Mouse (Mus musculus) c-Kit-positive CD71-positive TER-119-positive erythroid progenitor cells, embryonic 14.5 days (primary cell): ENCODE measurements around the gene Rab3a.
A peak's percentile ranks its signal among the peaks of the same experiment; 100 is the strongest.

Source experiments
- DNase-seq: peaks from one replicate; pipeline ENCODE4 v3.0.0-alpha.2; 2013; ENCODE audit warnings: low spot score

Gene Rab3a

GRCm38 (mm10) chr8:70758616-70759561 is 4.4 kb downstream of the Rab3a start:
- no peak for DNase-seq

- no peak for DNase-seq
These were observed 5.9 kb downstream of the Rab3a start for GRCm38 (mm10) chr8:70760350-70760749.

- peak; percentile 99 for DNase-seq
These were observed 6.4 kb downstream of the Rab3a start, which contains the start of gene Mpv17l2 for GRCm38 (mm10) chr8:70760775-70761406. Gene Mpv17l2 (minus strand): TSS chr8:70760946.

GRCm38 (mm10) chr8:70762118-70762517 is 7.6 kb downstream of the Rab3a start:
- DNase-seq, result peak; percentile 83

GRCm38 (mm10) chr8:70763354-70763753 is 8.9 kb downstream of the Rab3a start:
- peak; percentile 72 for DNase-seq

- DNase-seq, result peak; percentile 79
These were observed 9.5 kb downstream of the Rab3a start for GRCm38 (mm10) chr8:70764026-70764425.

- DNase-seq, result no peak
These were observed 10.2 kb downstream of the Rab3a start for GRCm38 (mm10) chr8:70764676-70765075.

GRCm38 (mm10) chr8:70765329-70765728 is 10.8 kb downstream of the Rab3a start:
- no peak for DNase-seq

GRCm38 (mm10) chr8:70765838-70766570 is 11.5 kb downstream of the Rab3a start:
- DNase-seq, result no peak

- peak; percentile 78 for DNase-seq
These were observed 12.3 kb downstream of the Rab3a start for GRCm38 (mm10) chr8:70766571-70767440.

GRCm38 (mm10) chr8:70767503-70767902 is 13.0 kb downstream of the Rab3a start:
- DNase-seq, result no peak

- no peak for DNase-seq
These were observed 13.8 kb downstream of the Rab3a start for GRCm38 (mm10) chr8:70768231-70768776.

- DNase-seq, result no peak
These were observed 14.5 kb downstream of the Rab3a start for GRCm38 (mm10) chr8:70768956-70769355.

GRCm38 (mm10) chr8:70769359-70769758 is 14.9 kb downstream of the Rab3a start:
- DNase-seq, result peak; percentile 95

GRCm38 (mm10) chr8:70769858-70770257 is 15.4 kb downstream of the Rab3a start:
- no peak for DNase-seq

GRCm38 (mm10) chr8:70770748-70771147 is 16.3 kb downstream of the Rab3a start:
- no peak for DNase-seq

GRCm38 (mm10) chr8:70771217-70771616 is 16.7 kb downstream of the Rab3a start:
- no peak for DNase-seq

GRCm38 (mm10) chr8:70772075-70772474 is 17.6 kb downstream of the Rab3a start:
- no peak for DNase-seq

GRCm38 (mm10) chr8:70772890-70773289 is 18.4 kb downstream of the Rab3a start:
- DNase-seq, result no peak

GRCm38 (mm10) chr8:70773410-70773809 is 18.9 kb downstream of the Rab3a start:
- DNase-seq, result no peak

GRCm38 (mm10) chr8:70773833-70774232 is 19.4 kb downstream of the Rab3a start:
- DNase-seq, result no peak
